Mouse (Mus musculus) liver, postnatal 0 days (tissue): ENCODE measurements around the gene Pgk1.

Experiments
- CTCF ChIP-seq: sonication (generic); IDR thresholded peaks from 2 replicates; pipeline ENCODE4 v1.5.1; 2016; ENCODE audit warnings: antibody characterized with exemption, low read depth
- EP300 ChIP-seq: IDR thresholded peaks from 2 replicates; pipeline ENCODE4 v1.6.1; 2016; ENCODE audit warnings: antibody characterized with exemption, low read depth, mild to moderate bottlenecking

- TF ChIP-seq CTCF (no peak), EP300 (no peak)
Observed at GRCm38 (mm10) chrX:106163995-106164394, 22.9 kb upstream of the Pgk1 start.
